Mouse (Mus musculus): ENCODE results near the gene Tmpo. TPM values are rescaled to one million over a fixed set of nuclear protein-coding genes. Genes with fewer than 3 reads are reported as not detected.
A peak's percentile ranks its signal among the peaks of the same experiment; 100 is the strongest.

The Tmpo gene
- total RNA-seq, 2 experiments from 2014 or later: 116 to 140 TPM

- DNase-seq: no peak
Measured at GRCm38 (mm10) chr10:91161006-91161405, 20.1 kb downstream of the Tmpo start.

GRCm38 (mm10) chr10:91158442-91158841, 22.7 kb downstream of the Tmpo start:
- peak; percentile 33 for DNase-seq

- peak; percentile 30 for DNase-seq
Measured at GRCm38 (mm10) chr10:91156338-91156737, 24.8 kb downstream of the Tmpo start.

- no peak for DNase-seq
Measured at GRCm38 (mm10) chr10:91153894-91154503, 27.1 kb downstream of the Tmpo start.

GRCm38 (mm10) chr10:91145413-91145812, 35.7 kb downstream of the Tmpo start:
- DNase-seq: no peak

GRCm38 (mm10) chr10:91143313-91144230, 37.5 kb downstream of the Tmpo start:
- no peak for DNase-seq

- no peak for DNase-seq
Measured at GRCm38 (mm10) chr10:91142654-91143191, 38.4 kb downstream of the Tmpo start.

GRCm38 (mm10) chr10:91141564-91141963, 39.6 kb downstream of the Tmpo start:
- no peak for DNase-seq

- DNase-seq: no peak
Measured at GRCm38 (mm10) chr10:91139148-91139766, 41.9 kb downstream of the Tmpo start.

- DNase-seq: no peak
Measured at GRCm38 (mm10) chr10:91138317-91138716, 42.8 kb downstream of the Tmpo start.

GRCm38 (mm10) chr10:91137400-91137799, 43.7 kb downstream of the Tmpo start:
- peak; percentile 24 for DNase-seq

- DNase-seq: no peak
Measured at GRCm38 (mm10) chr10:91135302-91135972, 45.7 kb downstream of the Tmpo start.

- DNase-seq: no peak
Measured at GRCm38 (mm10) chr10:91131565-91131964, 49.5 kb downstream of the Tmpo start.

GRCm38 (mm10) chr10:91130792-91131191, 50.3 kb downstream of the Tmpo start:
- no peak for DNase-seq

GRCm38 (mm10) chr10:91128551-91129160, 52.5 kb downstream of the Tmpo start:
- peak; percentile 31 for DNase-seq

- DNase-seq: no peak
Measured at GRCm38 (mm10) chr10:91127395-91127794, 53.7 kb downstream of the Tmpo start.

- DNase-seq: peak; percentile 36
Measured at GRCm38 (mm10) chr10:91126618-91127355, 54.3 kb downstream of the Tmpo start.

GRCm38 (mm10) chr10:91123828-91124822, 57.0 kb downstream of the Tmpo start, which contains the start of gene Slc25a3:
Slc25a3 (minus strand) TSS chr10:91124059.
- peak; percentile 98 for DNase-seq

- peak; percentile 81 for DNase-seq
Measured at GRCm38 (mm10) chr10:91123281-91123827, 57.8 kb downstream of the Tmpo start.

All from adrenal gland, postnatal 10 days (tissue).